Mouse (Mus musculus) stomach, postnatal 0 days (tissue): ENCODE measurements around the gene Sertad1.

Experiments
- CTCF ChIP-seq: IDR thresholded peaks from 2 replicates; pipeline ENCODE4 v1.5.1; 2016; ENCODE audit warnings: antibody characterized with exemption, low read depth, mild to moderate bottlenecking, moderate library complexity
- EP300 ChIP-seq: optimal IDR thresholded peaks from 2 replicates; pipeline ENCODE3; 2016; ENCODE audit warnings: antibody characterized with exemption

GRCm38 (mm10) chr7:27501620-27502019 is 14.9 kb downstream of the Sertad1 start:
- TF ChIP-seq CTCF: no peak
- TF ChIP-seq EP300: no peak
